Mouse (Mus musculus): ENCODE data around the gene Pcca. TPM values are rescaled to one million over a fixed set of nuclear protein-coding genes. Genes with fewer than 3 reads are reported as not detected.
A peak's percentile ranks its signal among the peaks of the same experiment; 100 is the strongest.

Gene Pcca
- polyA plus RNA-seq, 1 experiment from 2014 or later: 23.8 TPM

DNA sequence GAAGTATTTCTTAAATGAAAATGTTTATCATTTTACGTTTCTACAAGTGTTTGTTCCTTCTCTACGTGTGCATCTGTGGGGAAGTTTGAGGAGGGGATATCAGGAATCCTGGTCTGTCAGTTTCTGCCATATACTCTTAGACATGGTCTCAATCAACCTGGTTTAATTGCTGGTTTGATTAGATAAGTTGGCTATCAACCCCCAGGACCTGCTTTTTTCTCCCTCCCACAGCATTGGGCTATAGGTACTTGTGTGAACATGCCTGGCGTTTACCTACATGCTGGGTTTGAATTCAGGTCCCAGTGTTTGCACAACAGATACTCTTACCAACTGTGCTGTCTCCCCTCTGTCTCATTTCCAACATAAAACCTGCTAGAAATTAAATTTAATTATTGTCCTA is 78.2 kb downstream of the Pcca start:
- H3K36me3 ChIP-seq (ENCODE audit: insufficient read depth): no peaks in the 10 kb centered on the region
- H3K9ac ChIP-seq: no peak overlapping the region
- H3K4me2 ChIP-seq: no peak overlapping the region
- H3K4me3 ChIP-seq (ENCODE audit: low read depth, low read length): no peak overlapping the region
- no peaks in the 10 kb centered on the region for H3K27me3 ChIP-seq (ENCODE audit: insufficient read depth, low read length)
- no peak for DNase-seq
- 79% methylated on average over 3 of the region's 3 CpGs for WGBS
- no peaks in the 10 kb centered on the region for H3K4me1 ChIP-seq (ENCODE audit: insufficient read depth)
- no peak for TF ChIP-seq CTCF (IDR thresholded peaks at IDR 0.05; ENCODE audit: low read depth)
- H3K27ac ChIP-seq (ENCODE audit: low read depth): no peak overlapping the region
- H3K9me3 ChIP-seq (ENCODE audit: low read depth, low read length): no peaks in the 10 kb centered on the region
- no peak for ATAC-seq (ENCODE audit: insufficient read depth)

DNA sequence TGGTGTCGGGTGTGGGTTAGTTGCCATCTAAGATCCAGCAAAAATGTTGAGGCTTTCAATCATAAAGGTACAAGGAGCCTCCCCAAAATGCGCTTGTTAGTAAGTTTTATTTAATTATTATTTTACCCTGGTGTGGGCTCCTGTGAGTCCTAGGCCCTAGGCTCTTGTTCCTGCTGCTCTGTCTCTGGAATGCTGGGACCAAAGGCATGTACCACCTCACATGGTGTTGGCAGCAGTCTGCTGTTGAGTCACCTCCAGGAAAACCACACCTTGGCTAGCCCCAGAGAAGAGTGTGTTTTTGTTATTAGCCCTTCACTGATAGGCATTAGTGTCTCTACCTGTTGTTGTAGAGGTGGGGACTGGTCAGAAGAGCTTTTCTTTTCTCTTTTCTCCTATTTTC is 83.5 kb downstream of the Pcca start:
- DNase-seq: no peak
- H3K27me3 ChIP-seq (ENCODE audit: insufficient read depth, low read length): no peaks in the 10 kb centered on the region
- H3K9me3 ChIP-seq (ENCODE audit: low read depth, low read length): no peaks in the 10 kb centered on the region
- 90% methylated on average over 2 of the region's 2 CpGs for WGBS
- no peak overlapping the region for H3K27ac ChIP-seq (ENCODE audit: low read depth)
- H3K9ac ChIP-seq: no peak overlapping the region
- H3K4me3 ChIP-seq (ENCODE audit: low read depth, low read length): no peak overlapping the region
- no peak overlapping the region for H3K4me2 ChIP-seq
- TF ChIP-seq CTCF (IDR thresholded peaks at IDR 0.05; ENCODE audit: low read depth): no peak
- ATAC-seq (ENCODE audit: insufficient read depth): no peak
- no peaks in the 10 kb centered on the region for H3K4me1 ChIP-seq (ENCODE audit: insufficient read depth)
- no peaks in the 10 kb centered on the region for H3K36me3 ChIP-seq (ENCODE audit: insufficient read depth)

GRCm38 (mm10) chr14:122633416-122633815 is 99.3 kb downstream of the Pcca start:
- H3K27me3 ChIP-seq (ENCODE audit: insufficient read depth, low read length): no peaks in the 10 kb centered on the region
- no peak overlapping the region for H3K4me3 ChIP-seq (ENCODE audit: low read depth, low read length)
- DNase-seq: no peak
- 90% methylated on average over 2 of the region's 2 CpGs for WGBS
- no peak for TF ChIP-seq CTCF (IDR thresholded peaks at IDR 0.05; ENCODE audit: low read depth)
- no peaks in the 10 kb centered on the region for H3K9me3 ChIP-seq (ENCODE audit: low read depth, low read length)
- no peak for ATAC-seq (ENCODE audit: insufficient read depth)
- no peaks in the 10 kb centered on the region for H3K36me3 ChIP-seq (ENCODE audit: insufficient read depth)
- no peaks in the 10 kb centered on the region for H3K4me1 ChIP-seq (ENCODE audit: insufficient read depth)
- no peak overlapping the region for H3K27ac ChIP-seq (ENCODE audit: low read depth)
- H3K4me2 ChIP-seq: no peak overlapping the region
- H3K9ac ChIP-seq: no peak overlapping the region

- no peaks in the 10 kb centered on the region for H3K27me3 ChIP-seq (ENCODE audit: insufficient read depth, low read length)
Measured at GRCm38 (mm10) chr14:122636601-122637000, 102.5 kb downstream of the Pcca start.

DNA sequence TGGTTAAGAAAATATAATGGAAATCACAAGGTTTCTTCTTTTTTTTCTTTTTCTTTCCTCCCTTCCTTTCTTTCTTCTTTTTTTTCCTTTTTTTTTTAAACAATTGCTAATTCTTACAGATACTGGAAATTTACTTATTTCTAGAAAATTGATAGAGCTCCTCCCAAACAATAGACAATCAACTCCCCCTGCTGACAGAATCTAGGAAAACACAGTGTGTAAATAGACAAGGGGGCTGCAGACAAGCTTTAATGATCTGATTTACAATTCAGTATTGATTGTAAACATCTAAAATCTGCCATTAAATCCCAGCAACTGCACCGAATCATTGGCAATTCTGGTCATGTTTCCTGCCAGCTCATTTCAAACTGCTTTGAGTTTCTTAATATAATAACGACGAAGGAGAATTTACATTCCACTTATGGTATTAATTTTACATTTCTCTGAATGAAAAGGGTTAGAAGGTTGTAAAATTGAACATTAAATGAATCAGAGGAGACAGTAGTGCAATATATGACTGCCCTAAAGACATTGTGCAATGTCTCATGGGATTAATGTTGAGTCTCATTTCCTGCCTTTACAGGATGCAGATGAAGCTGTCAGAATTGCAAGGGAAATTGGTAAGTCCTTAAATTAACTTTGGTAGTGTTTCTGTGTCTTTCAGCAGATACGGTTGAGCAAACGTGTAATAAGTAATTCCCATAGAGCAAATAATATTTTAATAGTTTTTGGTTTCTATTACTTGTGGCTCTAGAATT is 103.9 kb downstream of the Pcca start:
- Histone ChIP-seq H3K4me3 (ENCODE audit: low read depth, low read length) (no peak overlapping the region), H3K9me3 (ENCODE audit: low read depth, low read length) (no peaks in the 10 kb centered on the region), H3K9ac (no peak overlapping the region), H3K27ac (ENCODE audit: low read depth) (no peak overlapping the region), H3K4me2 (no peak overlapping the region), H3K27me3 (ENCODE audit: insufficient read depth, low read length) (no peaks in the 10 kb centered on the region), H3K36me3 (ENCODE audit: insufficient read depth) (no peaks in the 10 kb centered on the region), H3K4me1 (ENCODE audit: insufficient read depth) (no peaks in the 10 kb centered on the region)
- 57% methylated on average over 5 of the region's 5 CpGs for WGBS
- DNase-seq (peak; percentile 59), ATAC-seq (ENCODE audit: insufficient read depth) (no peak)
- TF ChIP-seq CTCF (IDR thresholded peaks at IDR 0.05; ENCODE audit: low read depth): peak; percentile 29

More at GRCm38 (mm10) chr14:122636601-122637000, 102.5 kb downstream of the Pcca start:
- H3K4me2 ChIP-seq: no peak overlapping the region
- no peak for TF ChIP-seq CTCF (IDR thresholded peaks at IDR 0.05; ENCODE audit: low read depth)
- ATAC-seq (ENCODE audit: insufficient read depth) (no peak), DNase-seq (no peak)
- H3K36me3 ChIP-seq (ENCODE audit: insufficient read depth): no peaks in the 10 kb centered on the region
- WGBS: 57% methylated on average over 6 of the region's 6 CpGs
- no peak overlapping the region for H3K9ac ChIP-seq
- no peaks in the 10 kb centered on the region for H3K9me3 ChIP-seq (ENCODE audit: low read depth, low read length)
- no peaks in the 10 kb centered on the region for H3K4me1 ChIP-seq (ENCODE audit: insufficient read depth)
- no peak overlapping the region for H3K27ac ChIP-seq (ENCODE audit: low read depth)
- no peak overlapping the region for H3K4me3 ChIP-seq (ENCODE audit: low read depth, low read length)

DNA sequence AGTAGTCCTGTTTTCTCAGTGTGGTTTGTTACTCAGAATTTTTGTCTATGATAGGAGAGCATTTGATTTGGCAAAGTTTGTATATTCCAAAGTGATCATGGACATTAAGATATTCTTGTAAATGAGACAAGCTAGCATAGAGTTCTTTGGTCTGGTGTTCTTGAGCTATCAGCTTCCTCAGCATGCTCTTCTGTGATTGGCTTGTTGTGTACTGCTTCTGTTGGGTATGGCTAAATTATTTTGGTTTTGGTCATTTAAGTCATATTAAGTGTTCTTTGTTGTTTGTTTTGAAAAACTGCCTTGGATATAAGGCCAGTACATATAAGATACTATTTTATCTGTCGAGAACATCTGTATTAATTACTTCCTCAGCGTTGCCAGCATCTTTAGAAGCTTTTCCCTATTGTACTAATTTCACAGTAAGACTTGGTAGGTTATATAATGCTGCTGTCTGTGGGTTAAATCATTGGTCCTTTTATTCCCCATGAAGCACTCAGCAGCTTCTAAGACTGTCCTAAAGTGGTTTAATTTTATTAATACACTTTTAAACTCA is 105.1 kb downstream of the Pcca start:
- WGBS: 73% methylated on average over 2 of the region's 2 CpGs
- Histone ChIP-seq H3K36me3 (ENCODE audit: insufficient read depth) (no peaks in the 10 kb centered on the region), H3K27ac (ENCODE audit: low read depth) (no peak overlapping the region), H3K9ac (no peak overlapping the region), H3K4me1 (ENCODE audit: insufficient read depth) (no peaks in the 10 kb centered on the region), H3K4me2 (no peak overlapping the region), H3K27me3 (ENCODE audit: insufficient read depth, low read length) (no peaks in the 10 kb centered on the region), H3K4me3 (ENCODE audit: low read depth, low read length) (no peak overlapping the region), H3K9me3 (ENCODE audit: low read depth, low read length) (no peaks in the 10 kb centered on the region)
- DNase-seq (no peak), ATAC-seq (ENCODE audit: insufficient read depth) (no peak)
- no peak for TF ChIP-seq CTCF (IDR thresholded peaks at IDR 0.05; ENCODE audit: low read depth)

DNA sequence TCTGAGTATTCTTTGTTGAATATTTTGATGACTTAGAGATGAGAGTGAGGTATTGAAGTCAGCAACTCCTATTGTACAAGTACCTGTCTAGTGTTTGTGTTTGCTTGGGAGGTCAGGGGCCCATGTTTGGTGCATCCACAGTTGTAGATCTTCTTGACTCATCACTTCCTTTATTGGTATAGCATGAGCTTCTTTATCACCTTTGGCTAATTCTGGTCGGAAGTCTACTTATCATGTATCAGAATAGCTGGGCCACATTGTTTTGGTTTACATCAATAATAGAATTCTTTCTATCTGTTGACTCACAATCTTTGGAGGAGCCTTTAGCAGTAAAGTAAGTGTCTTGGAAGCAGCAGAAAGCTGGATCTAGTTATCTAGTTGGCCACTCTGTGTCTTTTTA is 108.3 kb downstream of the Pcca start:
- H3K36me3 ChIP-seq (ENCODE audit: insufficient read depth): no peaks in the 10 kb centered on the region
- ATAC-seq (ENCODE audit: insufficient read depth) (no peak), DNase-seq (no peak)
- TF ChIP-seq CTCF (IDR thresholded peaks at IDR 0.05; ENCODE audit: low read depth): no peak
- no peak overlapping the region for H3K4me3 ChIP-seq (ENCODE audit: low read depth, low read length)
- no peaks in the 10 kb centered on the region for H3K4me1 ChIP-seq (ENCODE audit: insufficient read depth)
- no peak overlapping the region for H3K4me2 ChIP-seq
- H3K9ac ChIP-seq: no peak overlapping the region
- WGBS: 94% methylated on average over 1 of the region's 1 CpGs
- H3K27ac ChIP-seq (ENCODE audit: low read depth): no peak overlapping the region
- no peaks in the 10 kb centered on the region for H3K27me3 ChIP-seq (ENCODE audit: insufficient read depth, low read length)
- no peaks in the 10 kb centered on the region for H3K9me3 ChIP-seq (ENCODE audit: low read depth, low read length)

All from lung, embryonic 14.5 days (tissue).